Mouse (Mus musculus): ENCODE results near the gene Rab14.

- TF ChIP-seq CTCF (IDR thresholded peaks at IDR 0.05; ENCODE audit: low read depth, low read length) (no peak), POLR2AphosphoS5 (IDR thresholded peaks at IDR 0.05; ENCODE audit: insufficient replicate concordance, low read depth, low read length) (no peak), GATA1 (IDR thresholded peaks at IDR 0.05; ENCODE audit: borderline replicate concordance, low read length) (no peak), TAL1 (conservative IDR thresholded peaks at IDR 0.05; ENCODE audit: low read depth, low read length) (no peak), GATA2 (IDR thresholded peaks at IDR 0.05; ENCODE audit: borderline replicate concordance, low read depth, low read length) (no peak)
These were observed 31.9 kb upstream of the Rab14 start for GRCm38 (mm10) chr2:35232595-35233445.

Data from G1E (cell line).